Mouse (Mus musculus): ENCODE results near the gene Gpatch2. TPM values are rescaled to one million over a fixed set of nuclear protein-coding genes. Genes with fewer than 3 reads are reported as not detected.

Gpatch2 gene
- polyA plus RNA-seq, 1 experiment: 9.8 TPM

GRCm38 (mm10) chr1:187270318-187271247 lies 55.3 kb downstream of the Gpatch2 start:
- WGBS: 78% methylated on average over 10 of the region's 10 CpGs

GRCm38 (mm10) chr1:187277324-187277723 lies 62.0 kb downstream of the Gpatch2 start:
- TF ChIP-seq POLR2A (IDR thresholded peaks at IDR 0.05; ENCODE audit: borderline replicate concordance, control insufficient read depth, low read depth, low read length) (no peak), CTCF (IDR thresholded peaks at IDR 0.05; ENCODE audit: control insufficient read depth, insufficient read depth, low read length) (no peak)
- Histone ChIP-seq H3K27ac (ENCODE audit: control insufficient read depth, insufficient read depth, low read depth, low read length, poor library complexity) (no peak overlapping the region), H3K4me1 (ENCODE audit: control insufficient read depth, insufficient read depth, low read length) (no peaks in the 10 kb centered on the region), H3K4me3 (replicated peaks; ENCODE audit: control insufficient read depth, low read depth, low read length) (no peak overlapping the region)
- WGBS: 87% methylated on average over 9 of the region's 9 CpGs

More at GRCm38 (mm10) chr1:187270318-187271247, 55.3 kb downstream of the Gpatch2 start:
- TF ChIP-seq CTCF (IDR thresholded peaks at IDR 0.05; ENCODE audit: control insufficient read depth, insufficient read depth, low read length) (no peak), POLR2A (IDR thresholded peaks at IDR 0.05; ENCODE audit: borderline replicate concordance, control insufficient read depth, low read depth, low read length) (no peak)
- Histone ChIP-seq H3K4me1 (ENCODE audit: control insufficient read depth, insufficient read depth, low read length) (no peaks in the 10 kb centered on the region), H3K4me3 (replicated peaks; ENCODE audit: control insufficient read depth, low read depth, low read length) (no peak overlapping the region), H3K27ac (ENCODE audit: control insufficient read depth, insufficient read depth, low read depth, low read length, poor library complexity) (no peak overlapping the region)

DNA sequence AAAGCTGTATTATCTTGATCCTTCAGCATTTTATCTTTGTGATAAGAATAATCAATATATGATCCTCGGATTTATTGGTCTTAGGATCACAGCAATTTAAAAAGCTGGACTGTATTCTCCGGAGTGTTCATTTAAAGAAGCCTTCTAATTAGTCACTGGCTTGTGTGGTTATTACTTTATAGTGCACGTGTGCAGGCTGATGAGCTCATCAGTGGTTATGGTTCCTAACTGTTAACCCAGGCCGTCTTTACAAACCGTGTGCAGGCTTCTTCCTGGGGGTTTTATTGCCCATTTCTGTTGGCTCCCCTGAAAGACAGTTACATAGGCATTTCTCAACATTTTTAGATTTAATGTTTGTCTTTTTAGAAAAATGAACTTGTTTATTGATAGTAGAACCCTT lies 63.2 kb downstream of the Gpatch2 start:
- TF ChIP-seq CTCF (IDR thresholded peaks at IDR 0.05; ENCODE audit: control insufficient read depth, insufficient read depth, low read length): no peak
- no peak for TF ChIP-seq POLR2A (IDR thresholded peaks at IDR 0.05; ENCODE audit: borderline replicate concordance, control insufficient read depth, low read depth, low read length)
- Histone ChIP-seq H3K4me3 (replicated peaks; ENCODE audit: control insufficient read depth, low read depth, low read length) (no peak overlapping the region), H3K27ac (ENCODE audit: control insufficient read depth, insufficient read depth, low read depth, low read length, poor library complexity) (no peak overlapping the region), H3K4me1 (ENCODE audit: control insufficient read depth, insufficient read depth, low read length) (no peaks in the 10 kb centered on the region)
- 68% methylated on average over 5 of the region's 5 CpGs for WGBS

- 80% methylated on average over 4 of the region's 4 CpGs for WGBS
- TF ChIP-seq POLR2A (IDR thresholded peaks at IDR 0.05; ENCODE audit: borderline replicate concordance, control insufficient read depth, low read depth, low read length) (no peak), CTCF (IDR thresholded peaks at IDR 0.05; ENCODE audit: control insufficient read depth, insufficient read depth, low read length) (no peak)
- Histone ChIP-seq H3K4me1 (ENCODE audit: control insufficient read depth, insufficient read depth, low read length) (no peaks in the 10 kb centered on the region), H3K4me3 (replicated peaks; ENCODE audit: control insufficient read depth, low read depth, low read length) (no peak overlapping the region), H3K27ac (ENCODE audit: control insufficient read depth, insufficient read depth, low read depth, low read length, poor library complexity) (no peak overlapping the region)
Measured at GRCm38 (mm10) chr1:187279776-187280175, 64.5 kb downstream of the Gpatch2 start.

GRCm38 (mm10) chr1:187282321-187282720 lies 67.0 kb downstream of the Gpatch2 start:
- TF ChIP-seq CTCF (IDR thresholded peaks at IDR 0.05; ENCODE audit: control insufficient read depth, insufficient read depth, low read length) (no peak), POLR2A (IDR thresholded peaks at IDR 0.05; ENCODE audit: borderline replicate concordance, control insufficient read depth, low read depth, low read length) (no peak)
- Histone ChIP-seq H3K4me1 (ENCODE audit: control insufficient read depth, insufficient read depth, low read length) (no peaks in the 10 kb centered on the region; the same call in 1 of the 2 replicates), H3K4me3 (replicated peaks; ENCODE audit: control insufficient read depth, low read depth, low read length) (no peak overlapping the region), H3K27ac (ENCODE audit: control insufficient read depth, insufficient read depth, low read depth, low read length, poor library complexity) (no peak overlapping the region)
- 77% methylated on average over 3 of the region's 3 CpGs for WGBS

- Histone ChIP-seq H3K27ac (ENCODE audit: control insufficient read depth, insufficient read depth, low read depth, low read length, poor library complexity) (no peak overlapping the region), H3K4me3 (replicated peaks; ENCODE audit: control insufficient read depth, low read depth, low read length) (no peak overlapping the region), H3K4me1 (ENCODE audit: control insufficient read depth, insufficient read depth, low read length) (no peaks in the 10 kb centered on the region; the same call in 1 of the 2 replicates)
- TF ChIP-seq CTCF (IDR thresholded peaks at IDR 0.05; ENCODE audit: control insufficient read depth, insufficient read depth, low read length): no peak
- 36% methylated on average over 6 of the region's 6 CpGs for WGBS
Measured at GRCm38 (mm10) chr1:187282804-187283203, 67.5 kb downstream of the Gpatch2 start.

DNA sequence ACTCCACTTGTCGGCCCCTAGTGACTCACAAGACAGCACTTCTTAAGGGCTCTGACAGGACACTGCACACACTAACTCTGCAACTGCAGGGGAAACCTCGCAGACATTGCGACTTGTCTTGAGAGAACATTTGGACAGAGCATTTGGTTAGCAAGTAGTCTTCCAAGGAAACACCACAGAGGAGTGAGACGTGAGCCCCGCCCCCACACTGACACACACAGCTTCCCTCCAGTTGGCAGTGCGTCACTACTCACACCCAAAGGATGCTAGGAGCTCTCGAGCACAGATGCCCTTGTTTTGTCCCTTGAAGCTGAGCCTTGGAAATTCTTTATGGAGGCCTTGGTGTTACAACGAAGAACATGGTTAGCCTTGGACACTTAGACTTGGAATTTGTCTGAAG lies 70.4 kb downstream of the Gpatch2 start:
- no peak overlapping the region for H3K4me3 ChIP-seq (replicated peaks; ENCODE audit: control insufficient read depth, low read depth, low read length)
- WGBS: 82% methylated on average over 8 of the region's 8 CpGs
- no peaks in the 10 kb centered on the region; the same call in 1 of the 2 replicates for H3K4me1 ChIP-seq (ENCODE audit: control insufficient read depth, insufficient read depth, low read length)
- TF ChIP-seq POLR2A (IDR thresholded peaks at IDR 0.05; ENCODE audit: borderline replicate concordance, control insufficient read depth, low read depth, low read length) (no peak), CTCF (IDR thresholded peaks at IDR 0.05; ENCODE audit: control insufficient read depth, insufficient read depth, low read length) (no peak)
- no peak overlapping the region for H3K27ac ChIP-seq (ENCODE audit: control insufficient read depth, insufficient read depth, low read depth, low read length, poor library complexity)

GRCm38 (mm10) chr1:187286411-187286810 lies 71.1 kb downstream of the Gpatch2 start:
- H3K4me3 ChIP-seq (replicated peaks; ENCODE audit: control insufficient read depth, low read depth, low read length): no peak overlapping the region
- WGBS: 61% methylated on average over 4 of the region's 4 CpGs
- H3K27ac ChIP-seq (ENCODE audit: control insufficient read depth, insufficient read depth, low read depth, low read length, poor library complexity): no peak overlapping the region
- no peak for TF ChIP-seq POLR2A (IDR thresholded peaks at IDR 0.05; ENCODE audit: borderline replicate concordance, control insufficient read depth, low read depth, low read length)
- no peak for TF ChIP-seq CTCF (IDR thresholded peaks at IDR 0.05; ENCODE audit: control insufficient read depth, insufficient read depth, low read length)
- no peaks in the 10 kb centered on the region; the same call in 1 of the 2 replicates for H3K4me1 ChIP-seq (ENCODE audit: control insufficient read depth, insufficient read depth, low read length)

Measured in bone marrow, adult 2 months (tissue).